Mouse (Mus musculus) neural tube, embryonic 14.5 days (tissue): ENCODE measurements around the gene Nup133. TPM values are rescaled to one million over a fixed set of nuclear protein-coding genes. Genes with fewer than 3 reads are reported as not detected.

Source experiments
- ATAC-seq: fragments of 200-750 bp; cut with Nextera tagmentation; 2 replicates; pipeline ENCODE4 v1.8.0; 2017; ENCODE audit warnings: low read depth, mild to moderate bottlenecking, moderate TSS enrichment, moderate library complexity
- H3K27ac ChIP-seq: fragments of 300-500 bp; sonication (generic); 2 replicates; pipeline ENCODE4 v1.5.1; 2014; ENCODE audit warnings: low read depth, mild to moderate bottlenecking, control low read depth, low read length, moderate library complexity, mixed read lengths
- H3K27me3 ChIP-seq: fragments of 300-500 bp; sonication (generic); 2 replicates; pipeline ENCODE4 v1.6.1; 2014; ENCODE audit warnings: low read length; ENCODE audit not compliant: control insufficient read depth, insufficient read depth
- H3K36me3 ChIP-seq: fragments of 300-500 bp; sonication (generic); 2 replicates; pipeline ENCODE4 v1.6.1; 2014; ENCODE audit warnings: low read length, mixed read lengths; ENCODE audit not compliant: control insufficient read depth, insufficient read depth
- H3K4me1 ChIP-seq: fragments of 300-500 bp; sonication (generic); 2 replicates; pipeline ENCODE4 v1.6.1; 2014; ENCODE audit warnings: low read length; ENCODE audit not compliant: control insufficient read depth, insufficient read depth
- H3K4me2 ChIP-seq: fragments of 300-500 bp; sonication (generic); 2 replicates; pipeline ENCODE4 v1.6.1; 2014; ENCODE audit warnings: mild to moderate bottlenecking, low read depth, low read length, control low read depth
- H3K4me3 ChIP-seq: fragments of 300-500 bp; sonication (generic); 2 replicates; pipeline ENCODE4 v1.5.1; 2014; ENCODE audit warnings: low read depth, low read length, control low read depth, mixed read lengths
- H3K9ac ChIP-seq: fragments of 300-500 bp; sonication (generic); replicated peaks from 2 replicates; pipeline ENCODE4 v1.6.1; 2014; ENCODE audit warnings: low read depth, mild to moderate bottlenecking, control low read depth, low read length, mixed read lengths
- H3K9me3 ChIP-seq: fragments of 300-500 bp; sonication (generic); 2 replicates; pipeline ENCODE4 v1.6.1; 2016; ENCODE audit warnings: low read length; ENCODE audit not compliant: control insufficient read depth
- WGBS: fragments of 180-500 bp; shearing (Covaris S2); extraction: QIAGEN DNeasy Blood & Tissue Kit; methylation state at CpG from one replicate; pipeline ENCODE4 v1.1.7; 2014; 5-methylcytosine and 5-hydroxymethylcytosine counted together
- polyA plus RNA-seq: library from polyadenylated mRNA; unstranded; fragments of >200 nt; fragmentation: Nextera tagmentation; extraction: Ambion mirVana; gene quantifications from 2 replicates; pipeline ENCODE4 v1.2.1, GENCODE M21; 2014

Gene Nup133
- polyA plus RNA-seq, 1 experiment from 2014 or later, result 24.0 TPM

DNA sequence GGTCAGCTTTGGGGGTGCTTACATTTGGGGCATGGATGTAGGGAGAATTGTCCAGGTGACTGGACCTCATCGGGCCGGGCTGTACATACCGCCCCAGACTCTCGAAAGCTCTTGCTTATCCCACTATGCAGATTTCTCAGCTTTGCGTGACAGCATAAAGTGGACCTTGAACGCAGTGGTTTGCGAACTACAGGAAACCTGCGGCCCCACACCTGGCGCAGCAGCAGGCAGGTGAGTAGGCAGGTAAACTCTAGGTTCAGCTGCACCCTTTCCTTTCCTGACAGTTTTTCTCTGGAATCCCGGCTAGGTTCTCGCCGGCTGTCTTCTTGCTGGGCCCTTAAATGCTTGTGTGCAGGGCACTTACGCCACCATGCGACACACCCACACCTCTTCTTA, 52.7 kb downstream of the Nup133 start:
- Histone ChIP-seq H3K9me3 (no peaks in the 10 kb centered on the region), H3K27me3 (peaks cover 23% of the 10 kb centered on the region), H3K9ac (no peak overlapping the region), H3K4me1 (no peaks in the 10 kb centered on the region; the same call in 1 of the 2 replicates), H3K4me3 (no peak overlapping the region), H3K4me2 (no peak overlapping the region), H3K27ac (no peak overlapping the region), H3K36me3 (0 out of 2 replicates have a peak, but pooled peaks cover 2% of the 10 kb centered on the region)
- WGBS, result 72% methylated on average over 14 of the region's 14 CpGs
- ATAC-seq, result no peak

DNA sequence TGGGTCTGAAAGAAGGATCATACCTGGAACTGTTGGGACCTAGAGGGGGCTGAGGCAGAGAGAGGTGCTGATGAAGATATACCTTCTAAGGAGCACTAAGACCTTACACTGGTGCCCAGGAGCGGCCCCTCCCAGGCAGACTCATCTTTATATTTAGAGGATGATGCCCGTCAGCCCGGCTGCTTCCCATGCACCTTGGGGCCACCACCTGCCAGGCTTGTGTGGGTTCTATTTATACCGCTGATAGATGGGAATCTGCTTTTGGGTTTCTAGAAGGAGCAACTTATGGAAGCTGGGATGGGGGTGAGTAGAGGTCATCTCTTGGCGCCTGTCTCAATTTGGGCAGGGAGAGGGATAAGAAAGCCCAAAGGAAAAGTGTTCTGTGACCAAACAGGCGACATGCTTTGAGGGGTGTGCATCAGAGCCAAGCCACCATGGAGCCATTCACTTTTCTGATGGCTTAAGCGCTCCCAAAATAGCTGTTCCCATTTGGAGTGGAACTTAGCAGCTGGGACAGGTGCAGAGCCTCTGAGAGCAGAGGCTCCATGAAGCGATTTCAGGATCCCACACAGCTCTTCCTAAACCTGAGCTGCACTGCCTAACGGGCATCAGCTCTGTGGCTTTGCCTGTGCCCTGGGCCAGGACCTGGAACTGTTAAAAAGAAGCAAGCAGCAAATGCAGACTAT, 53.2 kb downstream of the Nup133 start:
- Histone ChIP-seq H3K27me3 (peaks cover 23% of the 10 kb centered on the region), H3K4me2 (no peak overlapping the region), H3K9ac (no peak overlapping the region), H3K36me3 (0 out of 2 replicates have a peak, but pooled peaks cover 2% of the 10 kb centered on the region), H3K27ac (no peak overlapping the region), H3K9me3 (no peaks in the 10 kb centered on the region), H3K4me1 (no peaks in the 10 kb centered on the region; the same call in 1 of the 2 replicates), H3K4me3 (no peak overlapping the region)
- ATAC-seq, result no peak
- 77% methylated on average over 9 of the region's 9 CpGs for WGBS

DNA sequence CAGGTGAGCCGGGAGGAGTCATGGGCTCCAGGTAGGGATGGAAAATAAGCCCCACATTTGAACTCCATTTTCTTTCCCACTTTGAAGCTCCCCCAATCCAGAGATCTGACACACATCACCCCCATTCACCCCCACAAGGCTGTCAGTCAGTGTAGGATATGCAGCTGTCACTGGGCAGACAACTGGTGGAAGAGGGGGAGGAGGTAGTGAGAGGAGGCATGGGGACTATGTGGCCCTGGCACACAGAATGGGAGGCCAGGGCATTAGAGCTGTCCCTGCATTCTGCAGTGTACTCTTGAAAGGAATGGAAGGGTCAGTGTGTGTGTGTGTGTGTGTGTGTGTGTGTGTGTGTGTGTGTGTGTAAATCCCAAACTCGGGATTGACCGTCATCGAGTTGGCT, 53.8 kb downstream of the Nup133 start:
- 80% methylated on average over 4 of the region's 4 CpGs for WGBS
- Histone ChIP-seq H3K27me3 (peaks cover 23% of the 10 kb centered on the region), H3K9me3 (no peaks in the 10 kb centered on the region), H3K27ac (no peak overlapping the region), H3K4me2 (no peak overlapping the region), H3K4me1 (no peaks in the 10 kb centered on the region; the same call in 1 of the 2 replicates), H3K4me3 (no peak overlapping the region), H3K36me3 (0 out of 2 replicates have a peak, but pooled peaks cover 2% of the 10 kb centered on the region), H3K9ac (no peak overlapping the region)
- ATAC-seq, result no peak

DNA sequence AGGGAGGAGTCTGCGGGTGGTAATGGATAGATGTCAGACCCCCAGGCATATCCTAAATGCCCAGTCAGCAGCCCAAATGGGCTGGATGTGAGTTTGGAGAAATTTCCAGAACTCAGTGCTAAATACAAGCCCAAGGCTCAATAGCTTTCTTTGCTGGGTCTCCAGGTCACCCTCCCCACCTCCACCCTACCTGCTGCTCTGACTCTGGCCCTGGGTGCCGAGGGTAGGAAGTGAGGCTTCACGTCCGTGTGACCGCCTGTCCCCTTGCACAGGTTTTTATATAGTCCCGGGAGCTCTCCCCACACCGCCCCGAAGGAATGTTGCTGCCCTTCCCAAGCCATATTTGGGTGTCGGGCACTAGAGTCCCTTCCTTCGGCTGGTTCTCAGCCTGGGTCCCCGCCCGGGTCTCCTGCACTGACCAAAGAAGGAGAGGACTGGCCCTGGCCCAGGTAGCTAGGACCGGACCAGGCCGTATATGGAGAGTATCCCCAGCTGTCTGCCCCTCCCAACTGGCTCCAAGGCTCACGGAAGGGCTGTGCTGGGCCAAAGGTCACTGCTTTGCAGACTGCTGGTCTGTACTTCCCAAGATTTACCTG, 54.5 kb downstream of the Nup133 start, which contains the start of gene Acta1:
TSS of gene Acta1 (minus strand) at position 250 of the 596 bp plus-strand sequence.
- WGBS, result 19% methylated on average over 15 of the region's 15 CpGs
- Histone ChIP-seq H3K9ac (no peak within 1 kb of the TSS), H3K9me3 (no peaks in the 10 kb centered on the region), H3K27me3 (peaks cover 23% of the 10 kb centered on the region), H3K4me2 (no peak within 1 kb of the TSS), H3K36me3 (0 out of 2 replicates have a peak, but pooled peaks cover 2% of the 10 kb centered on the region), H3K27ac (no peak within 1 kb of the TSS), H3K4me3 (no peak within 1 kb of the TSS), H3K4me1 (no peaks in the 10 kb centered on the region; the same call in 1 of the 2 replicates)
- ATAC-seq, result no peak

DNA sequence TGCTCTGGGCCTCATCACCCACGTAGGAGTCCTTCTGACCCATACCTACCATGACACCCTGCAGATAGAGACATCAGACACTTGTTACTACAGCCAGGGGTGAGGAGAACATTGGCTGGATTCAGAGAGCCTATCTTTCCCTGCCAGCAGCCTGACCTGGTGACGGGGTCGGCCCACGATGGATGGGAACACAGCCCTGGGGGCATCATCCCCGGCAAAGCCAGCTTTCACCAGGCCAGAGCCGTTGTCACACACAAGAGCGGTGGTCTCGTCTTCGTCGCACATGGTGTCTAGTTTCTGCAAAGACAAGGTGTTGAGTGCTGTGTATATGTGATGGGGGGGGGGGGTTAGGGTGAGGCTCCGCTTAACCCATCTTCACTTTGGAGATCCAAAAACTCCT, 55.7 kb downstream of the Nup133 start:
- Histone ChIP-seq H3K4me3 (no peak overlapping the region), H3K4me1 (no peaks in the 10 kb centered on the region; the same call in 1 of the 2 replicates), H3K9me3 (no peaks in the 10 kb centered on the region), H3K4me2 (no peak overlapping the region), H3K27me3 (peaks cover 23% of the 10 kb centered on the region), H3K36me3 (no peaks in the 10 kb centered on the region), H3K27ac (no peak overlapping the region), H3K9ac (no peak overlapping the region)
- 78% methylated on average over 11 of the region's 11 CpGs for WGBS
- ATAC-seq, result no peak

DNA sequence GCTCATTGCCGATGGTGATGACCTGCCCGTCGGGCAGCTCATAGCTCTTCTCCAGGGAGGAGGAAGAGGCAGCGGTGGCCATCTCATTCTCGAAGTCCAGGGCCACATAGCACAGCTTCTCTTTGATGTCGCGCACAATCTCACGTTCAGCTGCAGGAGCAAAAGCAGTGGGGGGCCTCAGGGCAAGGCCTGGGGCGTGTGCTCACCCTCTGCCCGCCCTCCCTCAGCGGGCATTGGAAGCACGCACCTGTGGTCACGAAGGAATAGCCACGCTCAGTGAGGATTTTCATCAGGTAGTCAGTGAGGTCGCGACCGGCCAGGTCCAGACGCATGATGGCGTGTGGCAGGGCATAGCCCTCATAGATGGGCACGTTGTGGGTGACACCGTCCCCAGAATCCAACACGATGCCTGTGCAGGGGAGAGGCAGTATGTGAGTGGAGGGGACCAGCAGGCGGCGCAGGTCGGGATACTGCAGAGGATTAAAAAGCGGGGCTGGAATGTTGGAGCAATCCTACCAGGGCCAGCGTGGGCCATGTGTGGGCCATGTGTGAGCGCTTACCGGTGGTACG, 56.4 kb downstream of the Nup133 start:
- Histone ChIP-seq H3K4me3 (peak overlapping the region; percentile 41), H3K27me3 (peaks cover 23% of the 10 kb centered on the region), H3K9ac (peak overlapping the region; percentile 63), H3K9me3 (no peaks in the 10 kb centered on the region), H3K4me1 (no peaks in the 10 kb centered on the region; the same call in 1 of the 2 replicates), H3K36me3 (no peaks in the 10 kb centered on the region), H3K4me2 (peak overlapping the region; percentile 72), H3K27ac (no peak overlapping the region; the same call in 1 of the 2 replicates)
- peak; percentile 36; the same call in 1 of the 2 replicates for ATAC-seq
- WGBS, result 12% methylated on average over 30 of the region's 30 CpGs

DNA sequence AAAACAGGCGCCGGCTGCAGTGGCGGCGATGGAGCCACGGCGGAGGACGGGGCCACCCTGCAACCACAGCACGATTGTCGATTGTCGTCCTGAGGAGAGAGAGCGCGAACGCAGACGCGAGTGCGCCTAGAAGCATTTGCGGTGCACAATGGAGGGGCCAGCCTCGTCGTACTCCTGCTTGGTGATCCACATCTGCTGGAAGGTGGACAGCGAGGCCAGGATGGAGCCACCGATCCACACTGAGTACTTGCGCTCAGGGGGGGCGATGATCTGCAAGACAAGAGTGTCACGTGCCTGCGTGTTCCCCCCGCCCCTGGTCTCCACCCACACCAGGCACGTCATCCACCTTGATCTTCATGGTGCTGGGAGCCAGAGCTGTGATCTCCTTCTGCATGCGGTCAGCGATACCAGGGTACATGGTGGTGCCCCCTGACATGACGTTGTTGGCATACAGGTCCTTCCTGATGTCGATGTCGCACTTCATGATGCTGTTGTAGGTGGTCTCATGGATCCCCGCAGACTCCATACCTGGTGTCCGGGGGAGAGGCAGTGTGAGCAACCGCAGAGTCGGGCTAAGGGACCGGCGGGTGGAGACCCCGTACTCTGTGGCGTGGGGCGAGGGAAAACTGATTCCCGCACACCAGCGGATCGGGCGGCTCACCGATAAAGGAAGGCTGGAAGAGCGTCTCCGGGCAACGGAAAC, 57.0 kb downstream of the Nup133 start:
- Histone ChIP-seq H3K4me2 (peak overlapping the region; percentile 72), H3K9ac (peak overlapping the region; percentile 63), H3K4me3 (peak overlapping the region; percentile 41), H3K27me3 (peaks cover 23% of the 10 kb centered on the region), H3K36me3 (no peaks in the 10 kb centered on the region), H3K4me1 (no peaks in the 10 kb centered on the region; the same call in 1 of the 2 replicates), H3K9me3 (no peaks in the 10 kb centered on the region), H3K27ac (peak overlapping the region; percentile 66)
- ATAC-seq, result peak; percentile 87
- 1% methylated on average over 49 of the region's 49 CpGs for WGBS

DNA sequence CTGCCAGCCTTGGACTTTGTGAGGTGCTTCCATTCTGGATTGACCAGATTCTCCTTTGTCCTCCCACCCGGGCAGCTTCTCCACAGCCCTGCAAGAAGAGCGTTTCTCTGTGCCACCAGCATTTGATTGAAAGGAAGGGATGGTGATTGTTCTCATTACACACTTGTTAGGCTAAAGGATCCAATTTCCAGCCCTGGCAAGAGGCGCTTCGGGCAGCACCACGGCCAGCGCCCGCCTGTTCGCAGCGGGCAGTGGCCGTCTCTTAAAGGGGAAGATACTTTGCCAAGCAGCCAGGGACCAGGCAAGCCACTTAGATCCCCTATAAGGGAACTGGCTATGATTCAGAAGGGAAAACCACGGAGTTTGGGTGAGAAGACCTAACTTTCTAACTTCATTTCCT, 57.8 kb downstream of the Nup133 start:
- H3K9ac ChIP-seq, result peak overlapping the region; percentile 63
- no peaks in the 10 kb centered on the region for H3K9me3 ChIP-seq
- H3K4me3 ChIP-seq, result peak overlapping the region; percentile 41
- no peaks in the 10 kb centered on the region; the same call in 1 of the 2 replicates for H3K4me1 ChIP-seq
- peak overlapping the region; percentile 66; the same call in 1 of the 2 replicates for H3K27ac ChIP-seq
- H3K36me3 ChIP-seq, result no peaks in the 10 kb centered on the region
- H3K27me3 ChIP-seq, result peaks cover 23% of the 10 kb centered on the region
- WGBS, result under 1% methylated on average over 11 of the region's 11 CpGs
- H3K4me2 ChIP-seq, result peak overlapping the region; percentile 72
- no peak for ATAC-seq
